Mouse (Mus musculus): ENCODE measurements around the gene Dgka. TPM values are rescaled to one million over a fixed set of nuclear protein-coding genes. Genes with fewer than 3 reads are reported as not detected.

The Dgka gene
- total RNA-seq (2014; rRNA removed) (4.5 and 7.5 TPM in 2 replicates), polyA plus RNA-seq (2015; fragmentation: Nextera tagmentation; extraction: Ambion mirVana) (4.9 and 5.1 TPM in 2 replicates)

GRCm38 (mm10) chr10:128744680-128745601 is at the start of gene Dgka:
Gene Dgka (minus strand): TSS chr10:128744855.
- peak within 1 kb of the TSS; percentile 68 for H3K4me3 ChIP-seq (ENCODE audit: low read depth, low read length)
- H3K4me2 ChIP-seq (ENCODE audit: low read depth, low read length, poor library complexity, severe bottlenecking): peak within 1 kb of the TSS; percentile 99
- WGBS: 24% methylated on average over 18 of the region's 18 CpGs
- ATAC-seq (ENCODE audit: low FRiP score) (no peak), DNase-seq (ENCODE audit: low spot score) (peak; percentile 8)
- H3K36me3 ChIP-seq (ENCODE audit: insufficient read depth, low read length): no peaks in the 10 kb centered on the region
- peak within 1 kb of the TSS; percentile 66 for H3K9ac ChIP-seq (replicated peaks; ENCODE audit: low read length, poor library complexity, severe bottlenecking)
- TF ChIP-seq CTCF (IDR thresholded peaks at IDR 0.05): peak; percentile 50
- no peak within 1 kb of the TSS for H3K27ac ChIP-seq (ENCODE audit: low read depth, low read length)
- H3K4me1 ChIP-seq (ENCODE audit: insufficient read depth, low read length): peaks cover 6% of the 10 kb centered on the region; the same call in 1 of the 2 replicates
- peaks cover 7% of the 10 kb centered on the region; the same call in 1 of the 2 replicates for H3K27me3 ChIP-seq (ENCODE audit: insufficient read depth, low read length)
- H3K9me3 ChIP-seq (ENCODE audit: low read length): no peaks in the 10 kb centered on the region

DNA sequence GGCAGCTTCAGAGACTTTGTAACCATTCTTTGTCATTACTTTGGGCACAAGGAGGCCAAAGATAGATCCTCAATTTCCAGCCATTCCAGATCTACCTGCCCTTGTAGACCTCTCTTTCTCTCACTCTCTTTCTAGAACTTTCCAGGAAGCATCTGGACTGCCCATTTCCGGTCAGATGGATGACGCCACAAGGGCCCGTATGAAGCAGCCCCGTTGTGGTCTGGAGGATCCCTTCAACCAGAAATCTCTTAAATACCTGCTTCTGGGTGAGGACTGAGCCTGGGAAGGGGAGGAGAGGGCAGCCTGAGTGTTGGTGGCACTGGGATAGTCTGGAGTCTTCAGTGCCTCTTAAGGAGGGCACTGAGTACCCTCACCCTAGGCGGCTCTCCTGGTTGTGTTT is 49.7 kb upstream of the Dgka start:
- 92% methylated on average over 5 of the region's 5 CpGs for WGBS
- H3K4me2 ChIP-seq (ENCODE audit: low read depth, low read length, poor library complexity, severe bottlenecking): no peak overlapping the region
- H3K4me3 ChIP-seq (ENCODE audit: low read depth, low read length): no peak overlapping the region
- no peak overlapping the region for H3K27ac ChIP-seq (ENCODE audit: low read depth, low read length)
- ATAC-seq (ENCODE audit: low FRiP score): no peak
- TF ChIP-seq CTCF (IDR thresholded peaks at IDR 0.05): no peak
- no peaks in the 10 kb centered on the region; the same call in 1 of the 2 replicates for H3K36me3 ChIP-seq (ENCODE audit: insufficient read depth, low read length)
- no peaks in the 10 kb centered on the region for H3K9me3 ChIP-seq (ENCODE audit: low read length)
- H3K27me3 ChIP-seq (ENCODE audit: insufficient read depth, low read length): no peaks in the 10 kb centered on the region
- no peak for DNase-seq (ENCODE audit: low spot score)
- H3K9ac ChIP-seq (replicated peaks; ENCODE audit: low read length, poor library complexity, severe bottlenecking): no peak overlapping the region
- no peaks in the 10 kb centered on the region for H3K4me1 ChIP-seq (ENCODE audit: insufficient read depth, low read length)

- no peak for TF ChIP-seq CTCF (IDR thresholded peaks at IDR 0.05)
- no peak for DNase-seq (ENCODE audit: low spot score)
- WGBS: 100% methylated on average over 1 of the region's 1 CpGs
Measured at GRCm38 (mm10) chr10:128793258-128793657, 48.6 kb upstream of the Dgka start.

DNA sequence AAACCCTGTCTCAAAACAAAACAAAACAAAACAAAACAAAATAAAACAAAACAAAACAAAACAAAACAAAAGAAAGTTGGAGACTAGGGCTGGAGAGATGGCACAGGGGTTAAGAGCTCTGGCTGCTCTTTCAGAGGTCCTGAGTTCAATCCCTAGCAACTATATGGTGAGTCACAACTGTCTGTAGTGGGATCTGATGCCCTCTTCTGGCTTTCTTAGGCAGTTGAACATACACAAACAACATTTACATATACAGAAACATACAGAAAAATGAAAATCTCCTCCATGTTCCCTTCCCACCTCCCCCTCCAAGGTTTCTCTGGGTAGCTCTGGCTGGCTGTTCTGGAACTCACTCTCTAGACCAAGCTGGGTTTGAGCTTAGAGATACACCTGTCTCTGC is 47.4 kb upstream of the Dgka start:
- DNase-seq (ENCODE audit: low spot score): no peak
- no peak overlapping the region for H3K4me2 ChIP-seq (ENCODE audit: low read depth, low read length, poor library complexity, severe bottlenecking)
- H3K36me3 ChIP-seq (ENCODE audit: insufficient read depth, low read length): no peaks in the 10 kb centered on the region
- no peak overlapping the region for H3K4me3 ChIP-seq (ENCODE audit: low read depth, low read length)
- no peak for ATAC-seq (ENCODE audit: low FRiP score)
- H3K27ac ChIP-seq (ENCODE audit: low read depth, low read length): no peak overlapping the region
- TF ChIP-seq CTCF (IDR thresholded peaks at IDR 0.05): no peak
- no peak overlapping the region for H3K9ac ChIP-seq (replicated peaks; ENCODE audit: low read length, poor library complexity, severe bottlenecking)
- no peaks in the 10 kb centered on the region for H3K9me3 ChIP-seq (ENCODE audit: low read length)
- no peaks in the 10 kb centered on the region for H3K27me3 ChIP-seq (ENCODE audit: insufficient read depth, low read length)
- no peaks in the 10 kb centered on the region for H3K4me1 ChIP-seq (ENCODE audit: insufficient read depth, low read length)

More at GRCm38 (mm10) chr10:128793258-128793657, 48.6 kb upstream of the Dgka start:
- ATAC-seq (ENCODE audit: low FRiP score): no peak
- H3K9me3 ChIP-seq (ENCODE audit: low read length): no peaks in the 10 kb centered on the region
- no peak overlapping the region for H3K27ac ChIP-seq (ENCODE audit: low read depth, low read length)
- no peak overlapping the region for H3K9ac ChIP-seq (replicated peaks; ENCODE audit: low read length, poor library complexity, severe bottlenecking)
- H3K4me3 ChIP-seq (ENCODE audit: low read depth, low read length): no peak overlapping the region
- no peaks in the 10 kb centered on the region for H3K27me3 ChIP-seq (ENCODE audit: insufficient read depth, low read length)
- no peaks in the 10 kb centered on the region; the same call in 1 of the 2 replicates for H3K36me3 ChIP-seq (ENCODE audit: insufficient read depth, low read length)
- H3K4me1 ChIP-seq (ENCODE audit: insufficient read depth, low read length): no peaks in the 10 kb centered on the region
- H3K4me2 ChIP-seq (ENCODE audit: low read depth, low read length, poor library complexity, severe bottlenecking): no peak overlapping the region

- Histone ChIP-seq H3K4me2 (ENCODE audit: low read depth, low read length, poor library complexity, severe bottlenecking) (no peak within 1 kb of the TSS), H3K4me1 (ENCODE audit: insufficient read depth, low read length) (no peaks in the 10 kb centered on the region), H3K9me3 (ENCODE audit: low read length) (no peaks in the 10 kb centered on the region), H3K27ac (ENCODE audit: low read depth, low read length) (no peak within 1 kb of the TSS), H3K4me3 (ENCODE audit: low read depth, low read length) (no peak within 1 kb of the TSS), H3K9ac (replicated peaks; ENCODE audit: low read length, poor library complexity, severe bottlenecking) (no peak within 1 kb of the TSS), H3K36me3 (ENCODE audit: insufficient read depth, low read length) (no peaks in the 10 kb centered on the region), H3K27me3 (ENCODE audit: insufficient read depth, low read length) (no peaks in the 10 kb centered on the region)
- WGBS: 56% methylated on average over 7 of the region's 7 CpGs
- ATAC-seq (ENCODE audit: low FRiP score) (no peak), DNase-seq (ENCODE audit: low spot score) (no peak)
- TF ChIP-seq CTCF (IDR thresholded peaks at IDR 0.05): no peak
Measured at GRCm38 (mm10) chr10:128790398-128791124, 45.9 kb upstream of the Dgka start, which contains the start of gene Mmp19. Gene Mmp19 (plus strand): TSS chr10:128790910.

All from midbrain, postnatal 0 days (tissue).